Mouse (Mus musculus) frontal cortex, postnatal 25 days (tissue): ENCODE data around the gene Pacsin3.

ENCODE experiments used
- DNase-seq, 2 experiments: peaks; one replicate each; pipeline ENCODE4 v3.0.0; 2022; ENCODE audit warnings: low spot score in 2 of 2

Pacsin3 gene

DNA sequence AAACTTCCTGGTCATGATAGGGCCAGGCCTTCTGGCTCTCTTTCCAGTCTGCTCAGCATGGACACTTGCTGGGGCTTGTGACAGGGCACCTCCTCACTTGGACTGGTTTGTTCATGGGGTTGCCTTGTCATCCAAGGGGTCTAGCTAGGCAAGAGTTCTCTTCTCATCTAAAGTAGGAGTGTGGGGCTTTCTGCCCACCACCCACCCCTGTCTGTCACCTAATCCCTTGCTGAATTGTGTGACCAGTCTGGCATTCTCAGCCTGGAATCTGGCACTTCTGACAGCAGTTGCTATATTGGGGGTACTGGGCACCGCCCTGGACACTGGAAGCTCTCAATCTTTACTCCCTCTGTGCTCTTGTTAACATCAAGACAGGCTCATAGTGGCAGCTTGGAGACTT, 3.7 kb downstream of the Pacsin3 start:
- no peak for DNase-seq

DNA sequence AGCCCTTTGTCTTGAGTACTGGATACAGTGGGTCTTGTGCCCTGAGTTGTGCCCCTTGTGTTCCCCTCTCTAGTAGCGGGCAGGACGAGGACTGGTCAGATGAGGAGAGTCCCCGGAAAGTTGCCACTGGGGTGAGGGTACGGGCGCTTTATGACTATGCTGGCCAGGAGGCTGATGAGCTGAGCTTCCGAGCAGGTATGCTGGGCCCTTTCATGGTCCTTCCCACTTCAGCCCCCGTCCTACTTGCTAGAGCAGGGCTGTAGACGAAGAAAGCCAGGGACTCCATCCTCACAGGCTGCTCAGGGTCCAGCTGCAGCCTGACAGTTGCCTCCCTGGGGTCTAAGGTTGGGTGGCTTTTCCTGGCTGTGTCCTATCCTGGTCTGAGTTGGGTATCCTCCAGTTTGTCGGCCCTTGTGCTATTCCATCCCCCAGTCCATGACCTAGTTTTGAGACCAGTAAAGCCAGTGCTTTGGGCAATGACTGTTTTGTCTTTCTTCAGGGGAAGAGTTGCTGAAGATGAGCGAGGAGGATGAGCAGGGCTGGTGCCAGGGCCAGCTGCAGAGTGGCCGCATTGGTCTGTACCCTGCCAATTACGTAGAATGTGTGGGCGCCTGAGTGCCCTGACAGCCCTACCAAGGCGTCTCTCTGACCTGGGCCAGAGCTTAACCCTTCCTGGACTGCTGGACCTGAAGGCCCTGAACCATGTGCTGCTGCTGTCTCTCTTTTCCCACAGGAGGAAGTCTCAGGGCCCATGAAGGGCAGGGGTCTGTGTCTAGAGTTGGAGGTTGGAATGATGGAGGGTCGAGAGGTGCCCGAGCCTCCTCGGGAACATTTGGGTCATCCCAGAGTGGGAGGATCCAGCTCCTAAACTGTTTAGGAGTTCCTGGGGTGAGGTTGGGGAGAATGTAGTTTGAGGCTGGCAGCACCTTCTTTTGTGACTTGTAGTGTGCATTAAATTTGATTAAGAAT, 8.2 kb downstream of the Pacsin3 start:
- no peak for DNase-seq

DNA sequence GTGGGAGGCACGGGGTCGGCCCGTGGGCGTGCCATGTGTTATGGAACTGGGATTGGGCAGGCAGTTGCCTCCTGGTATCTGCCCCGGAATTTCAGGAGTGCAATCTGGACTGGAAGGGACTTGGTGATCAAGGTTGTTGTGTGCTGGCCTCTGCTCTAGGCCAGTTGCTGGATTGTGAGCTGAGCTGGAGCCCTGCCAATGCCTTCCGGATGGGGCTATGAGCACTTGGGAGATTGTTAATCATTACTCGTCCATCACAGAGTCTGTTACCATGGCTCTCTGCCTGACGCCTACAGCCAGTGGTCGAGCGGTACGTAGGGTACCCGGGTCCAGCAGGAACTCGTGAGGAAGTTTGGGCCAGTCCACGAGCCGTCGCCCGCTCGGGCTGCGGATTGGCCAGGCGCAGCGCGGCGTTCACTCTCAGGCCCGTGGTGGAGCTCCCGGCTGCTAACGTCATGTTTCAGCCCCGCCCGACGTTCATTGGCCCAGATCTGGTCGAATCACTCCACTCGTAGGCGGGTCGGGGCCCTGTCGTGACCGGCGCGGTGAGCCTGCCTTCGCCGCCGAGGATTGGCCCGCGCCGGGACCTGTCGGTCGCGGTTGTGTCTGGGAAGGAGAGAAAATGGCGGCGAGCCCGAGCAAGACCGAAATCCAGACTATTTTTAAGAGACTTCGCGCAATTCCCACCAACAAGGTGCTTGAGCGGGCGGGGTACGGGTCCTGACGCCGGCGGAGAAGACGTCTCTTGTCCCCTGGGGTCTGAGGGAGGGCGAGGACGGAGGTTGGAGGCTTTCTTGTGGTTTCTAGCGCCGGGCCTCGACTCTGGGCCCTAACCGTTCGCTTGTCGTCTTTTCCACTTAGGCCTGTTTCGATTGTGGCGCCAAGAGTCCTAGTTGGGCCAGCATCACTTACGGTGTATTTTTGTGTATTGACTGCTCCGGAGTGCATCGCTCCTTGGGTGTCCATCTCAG, 9.2 kb downstream of the Pacsin3 start, which contains the start of gene Arfgap2:
TSS of gene Arfgap2 (plus strand) at position 264 of the 971 bp plus-strand sequence.
- peak; percentile 96 to 97 for DNase-seq

DNA sequence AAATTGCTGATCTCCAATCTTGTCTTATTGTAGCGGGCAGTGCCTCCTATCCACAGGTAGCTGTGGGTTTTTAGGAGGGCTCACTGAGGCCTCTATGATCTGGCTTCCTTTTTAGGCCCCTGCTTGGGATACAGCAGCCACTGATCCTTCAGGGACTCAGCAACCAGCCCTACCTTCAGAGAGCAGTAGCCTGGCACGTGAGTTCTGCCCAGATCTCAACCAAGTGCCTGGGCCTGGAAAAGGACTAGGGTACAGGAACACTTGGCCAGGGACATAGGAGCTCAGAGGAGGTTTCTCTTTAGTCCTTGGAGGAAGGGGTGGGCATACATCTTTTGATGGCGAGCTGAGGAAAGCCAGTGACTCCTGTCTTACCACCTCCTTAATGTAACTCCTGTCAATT, 12.3 kb downstream of the Pacsin3 start:
- no peak for DNase-seq

DNA sequence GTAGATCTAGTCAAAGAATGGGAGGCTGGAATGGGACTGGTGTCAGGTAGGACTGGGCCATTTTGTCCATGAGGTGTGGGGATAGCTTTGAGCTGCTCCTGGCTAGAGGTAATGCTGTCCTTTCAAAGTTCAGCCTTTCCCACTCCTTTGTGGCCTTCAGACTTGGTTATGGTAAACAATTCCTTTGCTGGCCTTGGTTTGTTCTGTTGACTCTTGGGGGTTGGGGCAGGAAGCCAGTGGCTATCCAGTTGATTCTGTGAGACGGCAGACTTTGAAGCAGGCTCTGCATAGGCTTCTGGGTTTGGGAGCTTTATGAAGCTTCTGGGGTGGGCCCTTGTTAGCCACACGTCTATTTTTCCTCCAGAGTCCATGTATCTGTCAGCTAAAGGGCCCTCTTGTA, 13.0 kb downstream of the Pacsin3 start:
- no peak for DNase-seq

DNA sequence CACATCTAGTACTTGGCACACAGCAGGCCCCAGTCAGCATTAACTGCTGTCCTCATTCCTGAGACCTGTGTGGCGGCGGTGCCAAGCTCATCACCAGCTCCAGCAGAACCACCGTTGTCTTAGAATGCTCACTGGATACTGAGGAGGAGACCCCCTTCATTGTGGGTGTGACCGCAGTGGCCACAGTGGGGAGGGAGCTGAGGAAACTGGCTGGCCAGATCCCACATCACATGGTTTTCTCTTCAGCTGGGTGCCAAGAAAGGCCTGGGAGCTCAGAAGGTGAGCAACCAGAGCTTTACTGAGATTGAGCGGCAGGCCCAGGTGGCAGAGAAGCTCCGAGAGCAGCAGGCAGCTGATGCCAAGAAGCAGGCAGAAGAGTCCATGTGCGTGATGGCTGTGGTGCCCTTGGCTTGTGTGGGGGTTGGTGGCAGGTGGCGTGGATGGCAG, 14.0 kb downstream of the Pacsin3 start:
- no peak for DNase-seq

DNA sequence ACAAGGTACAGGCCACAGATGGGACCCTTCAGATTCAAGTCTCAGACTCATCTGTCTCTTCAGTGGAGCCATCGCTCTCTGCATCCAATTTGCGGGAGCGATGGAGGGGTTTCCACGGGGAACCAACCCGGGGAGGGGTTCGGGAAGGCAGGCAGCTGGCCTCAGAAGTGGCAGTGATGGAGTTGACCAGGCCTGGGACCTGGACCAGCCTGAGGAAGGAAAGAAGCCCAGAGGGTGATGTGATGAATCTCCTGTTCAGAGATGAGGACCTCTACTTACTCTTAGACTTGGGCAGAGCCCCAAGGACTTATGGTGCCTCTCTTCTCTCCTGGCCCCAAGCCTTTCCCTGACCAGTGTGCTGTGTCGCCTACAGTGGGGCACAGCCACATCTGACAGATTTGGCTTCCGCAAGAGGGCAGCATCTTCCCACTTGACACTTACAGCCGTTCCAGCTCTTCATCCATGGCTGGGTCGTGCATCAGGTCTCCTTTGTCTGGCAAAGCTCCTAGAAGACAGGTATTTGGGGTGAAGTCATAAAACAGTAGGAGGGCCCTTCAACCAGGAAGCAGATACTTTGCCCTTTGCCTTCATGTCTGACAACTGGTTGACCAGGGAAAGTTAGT, 23.1 kb downstream of the Pacsin3 start:
- peak in 1 of 2 experiments; percentile 43 for DNase-seq

DNA sequence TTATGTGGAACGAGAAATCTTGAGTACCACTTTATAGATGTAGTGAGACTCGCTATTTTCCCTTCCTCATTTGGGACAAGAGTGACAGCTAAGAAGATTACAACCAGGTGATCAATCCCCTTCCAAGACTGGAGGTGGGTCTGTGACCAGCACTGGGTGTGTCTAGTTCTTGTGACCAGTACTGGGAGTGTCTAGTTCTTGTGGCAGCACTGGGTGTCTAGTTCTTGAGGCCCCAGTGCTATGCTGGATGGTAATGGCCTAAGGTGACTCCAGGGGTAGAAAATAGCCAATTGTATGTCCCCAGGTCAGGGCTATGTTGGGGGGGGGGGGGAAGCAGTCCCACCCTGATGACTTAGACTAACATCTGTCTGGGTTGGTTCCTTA, 23.6 kb downstream of the Pacsin3 start:
- DNase-seq = no peak

DNA sequence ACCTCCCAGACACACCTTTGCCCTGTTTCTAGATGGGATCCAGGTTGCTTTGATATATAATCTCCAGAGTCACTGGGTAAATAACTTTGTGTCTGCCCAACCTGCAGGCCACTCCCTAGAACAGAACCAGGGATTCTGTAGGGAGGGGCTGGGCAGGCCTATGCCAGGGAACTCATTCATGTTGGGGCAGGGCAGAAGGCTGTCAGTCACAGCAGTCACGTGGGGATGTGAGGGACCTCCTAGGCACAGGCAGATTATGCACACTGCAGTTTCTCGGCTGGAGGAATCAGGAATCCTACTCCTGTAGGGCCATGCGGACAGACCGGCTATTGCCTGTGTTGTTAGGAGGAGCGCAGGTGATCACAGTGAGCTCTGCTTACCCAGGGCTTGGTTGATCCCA, 25.6 kb downstream of the Pacsin3 start:
- no peak for DNase-seq

DNA sequence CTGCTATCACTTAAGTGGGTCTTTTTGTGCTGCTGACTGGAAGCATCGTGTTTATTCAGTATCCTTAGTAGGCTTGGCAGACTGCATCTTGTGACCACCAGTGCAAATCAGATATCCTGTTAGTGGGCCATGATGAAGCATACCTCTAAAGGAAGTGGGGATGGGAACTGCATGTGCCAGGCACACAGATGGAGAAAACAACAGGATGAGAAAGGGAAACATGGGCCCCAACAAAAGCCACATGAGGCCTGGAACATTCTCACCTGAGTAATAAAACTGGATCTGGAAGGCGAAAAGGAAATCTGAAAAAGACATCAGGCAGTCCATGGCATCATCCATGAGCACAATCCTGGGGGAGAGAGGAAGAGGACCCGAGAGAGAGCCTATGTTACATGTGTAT, 28.2 kb downstream of the Pacsin3 start:
- no peak for DNase-seq

DNA sequence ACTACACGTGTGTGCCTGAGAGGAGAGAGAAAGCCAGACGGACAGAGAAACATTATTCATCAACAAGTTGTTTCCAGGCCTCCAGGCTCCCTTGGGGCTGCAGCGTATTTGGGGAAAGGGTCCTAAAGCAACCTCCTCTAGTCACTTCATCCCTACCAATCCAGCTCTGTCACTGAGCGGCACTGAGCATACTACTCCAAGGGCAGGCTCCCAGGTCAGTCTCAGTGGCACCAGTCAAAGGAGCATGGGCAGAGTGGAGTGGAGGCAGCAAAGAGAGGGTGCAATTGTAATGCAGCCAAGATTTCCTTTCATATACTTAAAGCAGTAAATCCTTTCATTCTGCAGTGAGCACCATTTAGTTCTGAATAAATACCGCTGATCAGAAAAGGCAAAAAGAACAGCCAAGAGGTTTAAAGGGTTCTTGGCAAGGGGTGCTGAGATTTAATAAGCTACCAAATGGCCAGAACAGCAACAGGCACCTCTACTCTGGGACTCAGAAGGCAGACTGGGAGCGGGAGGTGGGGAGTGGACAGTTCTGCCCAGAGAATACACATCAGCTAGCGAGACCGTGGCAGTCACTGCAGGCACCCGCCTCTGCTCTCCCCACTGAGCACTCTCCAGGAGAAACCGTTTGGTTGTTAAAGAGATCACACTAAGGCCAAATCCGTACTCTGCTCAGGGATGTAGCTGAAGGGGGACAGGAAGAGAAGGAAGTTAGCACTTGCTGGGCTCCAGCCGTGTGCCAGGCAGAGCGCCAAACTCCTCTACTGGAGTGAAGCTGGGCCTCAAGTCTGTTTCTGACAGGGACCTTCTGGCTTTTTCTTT, 28.8 kb downstream of the Pacsin3 start:
- no peak for DNase-seq

DNA sequence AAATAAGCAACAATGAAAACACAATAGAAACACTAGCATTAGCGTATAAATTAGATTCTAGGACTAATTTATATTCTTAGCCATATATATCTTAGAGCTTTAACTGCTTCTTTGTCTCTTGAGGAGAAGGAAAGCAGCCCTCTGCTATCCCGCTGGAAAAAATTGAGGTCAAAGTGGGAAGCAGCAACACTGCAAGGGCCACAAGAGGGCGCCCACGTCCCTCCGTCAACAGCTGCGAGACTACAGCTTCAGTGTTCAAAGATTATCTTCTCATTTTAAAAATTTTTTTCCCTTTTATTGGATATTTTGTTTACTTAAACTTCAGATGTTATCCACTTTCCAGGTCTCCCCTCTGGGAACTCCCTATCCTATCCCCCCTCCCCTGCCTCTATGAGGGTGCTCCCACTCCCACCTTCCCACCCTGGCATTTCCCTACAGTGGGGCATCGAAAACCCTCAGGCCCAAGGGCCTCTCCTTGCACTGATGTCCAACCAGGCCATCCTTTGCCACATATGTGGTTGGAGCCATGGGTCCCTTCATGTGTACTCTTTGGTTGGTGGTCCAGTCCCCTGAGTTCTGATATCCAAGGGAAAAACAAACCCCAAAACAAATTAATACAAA, 30.2 kb downstream of the Pacsin3 start:
- DNase-seq = peak; percentile 69 to 73

DNA sequence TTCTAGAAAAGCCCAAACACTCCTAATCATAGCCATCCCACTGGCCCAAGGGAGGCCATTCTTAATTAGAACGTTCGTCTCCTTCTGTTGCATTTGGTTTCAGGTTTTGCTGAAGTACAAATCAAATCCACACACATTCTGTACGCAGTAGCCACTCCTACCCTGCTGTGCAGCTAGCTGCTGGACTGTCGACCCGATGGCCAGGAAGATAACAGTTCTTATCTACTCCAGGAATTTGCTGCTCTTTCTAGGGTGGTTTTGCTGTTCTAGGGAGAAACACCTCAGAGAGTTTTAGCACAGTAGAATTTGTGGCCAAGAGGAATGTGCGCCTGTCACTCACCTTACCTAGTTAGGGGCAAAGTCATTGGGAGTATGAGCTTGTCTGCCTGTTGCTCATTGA, 31.8 kb downstream of the Pacsin3 start:
- DNase-seq = no peak

DNA sequence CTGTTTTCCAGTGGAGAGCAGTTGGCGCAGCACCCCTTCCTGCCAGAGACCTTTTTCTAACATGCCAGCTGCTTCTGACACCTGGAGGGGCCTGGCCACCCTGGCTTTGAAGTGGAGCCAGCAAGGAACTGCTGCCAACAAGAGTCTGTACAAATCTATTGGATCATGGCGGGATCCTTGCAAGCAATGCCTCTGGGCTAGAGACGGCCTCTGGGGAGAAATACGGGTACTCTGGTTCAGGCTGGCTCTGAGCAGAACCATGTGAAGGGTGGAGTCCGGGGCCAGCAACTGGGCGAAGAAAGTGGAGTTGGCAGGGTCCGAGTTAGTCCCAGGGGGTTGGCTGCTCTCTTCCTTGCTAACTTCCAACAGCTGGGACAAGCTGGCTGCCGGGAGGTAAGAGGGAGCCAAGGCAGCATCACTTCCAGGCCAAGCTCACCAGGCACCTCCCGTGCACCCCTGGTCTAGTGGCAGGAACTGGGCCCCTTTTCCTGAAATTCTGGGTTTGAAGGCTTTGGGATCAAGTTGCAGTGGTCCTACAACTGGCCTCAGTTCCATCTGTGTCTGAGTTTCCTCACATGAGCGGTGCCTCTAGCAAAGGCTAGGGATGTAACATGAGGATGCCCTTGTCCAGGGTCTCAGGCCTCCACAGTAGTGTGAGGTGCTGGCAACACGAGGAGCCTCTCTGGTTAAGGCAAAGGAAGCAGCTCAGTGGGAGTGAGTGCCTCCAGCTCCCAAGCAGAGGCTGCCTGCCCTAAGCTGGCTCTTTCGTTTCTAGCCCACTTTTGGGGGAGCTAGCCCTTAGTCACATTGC, 35.6 kb downstream of the Pacsin3 start:
- DNase-seq = no peak

DNA sequence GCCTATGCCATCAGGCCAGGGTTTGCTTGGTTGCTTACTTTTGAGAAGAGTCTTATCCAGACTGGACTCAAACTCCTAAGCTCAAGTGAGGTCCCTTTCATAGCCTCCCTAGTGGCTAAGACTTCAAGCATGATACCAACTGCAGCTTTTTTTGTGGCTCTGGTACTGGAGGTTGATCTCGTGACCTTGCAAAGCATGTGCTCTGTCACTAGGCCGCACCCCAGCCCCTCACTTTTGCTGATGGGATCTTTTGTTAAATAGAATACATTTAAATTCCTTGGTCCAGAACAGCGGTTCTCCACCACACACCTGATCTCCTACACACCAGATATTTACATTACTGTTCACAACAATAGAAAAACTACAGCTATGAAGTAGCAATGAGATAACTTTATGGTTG, 38.5 kb downstream of the Pacsin3 start:
- DNase-seq = no peak

DNA sequence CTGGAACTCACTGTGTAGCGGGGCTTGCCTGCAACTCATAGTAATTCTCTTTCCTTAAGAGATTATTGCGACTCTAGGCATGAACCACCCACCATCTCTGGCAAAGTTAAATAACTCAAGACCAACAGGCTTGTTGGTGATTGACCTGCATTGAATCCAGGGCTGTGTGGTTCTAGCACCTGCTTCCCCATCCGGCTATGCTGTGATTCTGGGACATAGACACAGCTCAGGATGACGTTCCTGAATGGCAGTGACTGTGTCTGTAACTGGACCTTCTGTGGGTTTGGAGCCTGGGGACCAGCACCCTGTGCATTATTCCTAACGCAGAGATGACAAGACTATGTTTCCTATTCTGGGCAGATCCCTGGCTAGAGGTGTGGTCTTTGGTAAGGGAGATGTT, 40.1 kb downstream of the Pacsin3 start:
- no peak for DNase-seq

DNA sequence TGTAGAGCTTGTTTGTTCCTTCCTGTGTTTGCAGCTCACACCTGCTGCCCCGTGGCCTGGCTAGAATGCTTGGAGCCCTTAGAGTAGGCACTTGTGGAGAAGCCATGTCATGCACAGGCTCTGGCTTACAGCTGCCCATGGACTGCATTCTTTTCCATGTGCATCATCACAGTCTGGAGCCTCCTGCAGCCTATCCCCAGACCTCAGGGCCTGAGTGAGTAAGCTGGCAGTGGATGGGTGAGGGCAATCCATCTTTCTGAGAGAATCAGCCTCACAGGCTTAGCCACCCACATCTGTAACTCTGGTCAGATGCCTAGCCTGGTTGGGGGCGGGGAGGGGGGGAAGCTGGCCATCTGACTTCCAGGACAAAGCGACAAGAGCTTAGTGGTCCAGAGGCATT, 43.4 kb downstream of the Pacsin3 start:
- DNase-seq = no peak

DNA sequence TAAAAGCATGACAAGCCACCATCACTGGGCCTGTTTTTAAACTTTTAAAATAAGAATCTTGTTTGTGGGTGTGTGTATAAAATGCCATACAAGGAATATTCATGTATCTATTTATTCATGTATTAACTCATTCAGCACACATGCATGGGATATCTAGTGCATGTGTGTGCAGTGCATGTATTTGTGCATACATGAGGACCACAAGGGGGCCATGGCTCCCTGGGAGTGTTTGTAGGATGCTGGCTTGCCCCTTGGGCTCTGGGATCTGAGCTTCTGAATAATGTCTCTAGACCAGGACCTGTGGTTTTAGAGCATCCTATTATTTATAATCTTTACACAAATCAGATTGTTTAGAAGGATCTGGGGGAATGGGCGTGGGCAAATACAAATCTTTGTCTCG, 45.0 kb downstream of the Pacsin3 start:
- no peak for DNase-seq

DNA sequence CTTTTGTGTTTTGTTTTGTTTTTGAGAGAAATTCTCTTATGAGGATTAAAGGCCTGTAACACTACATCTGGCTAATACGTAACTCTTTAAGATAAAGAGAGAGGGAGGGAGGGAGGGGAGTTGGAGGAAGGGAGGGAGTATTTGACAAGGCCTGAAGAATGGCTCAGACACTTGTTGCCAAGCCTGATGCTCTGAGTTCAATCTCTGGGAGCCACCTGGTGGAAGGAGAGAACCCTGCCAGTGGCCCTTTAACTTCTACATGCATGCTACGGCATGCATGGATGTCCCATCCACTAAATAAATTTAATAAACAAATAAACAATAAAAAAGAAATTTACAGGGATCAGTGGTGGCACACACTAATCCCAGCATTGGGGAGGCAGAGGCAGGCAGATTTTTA, 46.1 kb downstream of the Pacsin3 start:
- DNase-seq = no peak

DNA sequence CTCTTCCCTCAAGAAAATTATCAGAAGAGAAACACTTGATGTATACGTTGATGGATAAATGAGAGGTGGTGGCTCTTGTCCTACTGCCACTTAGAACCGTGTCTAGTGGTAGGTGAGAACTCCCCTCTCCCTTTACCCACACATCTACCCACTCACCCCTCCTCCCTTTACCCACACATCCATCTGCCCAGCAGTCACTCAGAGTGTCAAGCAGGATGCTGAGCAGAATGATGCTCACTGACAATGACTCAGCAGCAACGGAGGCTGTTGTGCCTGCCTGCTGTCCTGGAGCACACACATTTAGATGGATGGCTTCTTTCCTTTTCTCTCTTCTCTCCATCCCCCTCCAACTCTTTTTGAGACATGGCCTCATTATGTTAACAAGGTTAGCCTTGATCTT, 47.1 kb downstream of the Pacsin3 start:
- no peak for DNase-seq
